Mouse (Mus musculus) CH12.LX (cell line): ENCODE measurements at regions not wholly inside any gene's neighbourhood (a gene's known extent, or its start where the extent isn't known, plus 50 kb on each side); places are given as distances from the start of the nearest gene placed in this dataset.

Experiments
- DNase-seq: peaks from one replicate; pipeline ENCODE4 v3.0.0-alpha.2; 2013; ENCODE audit errors: extremely low read depth
- H3K27ac ChIP-seq: 2 replicates; pipeline ENCODE4 v1.5.1; 2012; ENCODE audit warnings: low read depth, mild to moderate bottlenecking, control low read depth, moderate library complexity; ENCODE audit not compliant: insufficient read depth
- H3K27me3 ChIP-seq: replicated peaks from 2 replicates; pipeline ENCODE3; 2012; ENCODE audit warnings: inconsistent platforms
- H3K36me3 ChIP-seq, 2 experiments: replicated peaks in 1 of 2; 2 replicates each; pipeline versions ENCODE3 to v1.6.1; 2012; ENCODE audit warnings: inconsistent platforms in 1 of 2, low read length in 1 of 2, mild to moderate bottlenecking in 1 of 2, mixed read lengths in 1 of 2, moderate library complexity in 1 of 2; ENCODE audit not compliant: control insufficient read depth in 1 of 2, insufficient read depth in 1 of 2
- H3K4me1 ChIP-seq, 2 experiments: 2 replicates each; pipeline ENCODE4 v1.6.1; 2012; ENCODE audit warnings: inconsistent platforms in 1 of 2, moderate library complexity in 1 of 2; ENCODE audit not compliant: insufficient read depth in 2 of 2, control insufficient read depth in 1 of 2
- H3K4me2 ChIP-seq: 2 replicates; pipeline ENCODE4 v1.6.1; 2012; ENCODE audit warnings: low read depth, mild to moderate bottlenecking, control low read depth; ENCODE audit not compliant: poor library complexity, insufficient read depth, severe bottlenecking
- H3K4me3 ChIP-seq, 3 experiments: fragments of 150-350 bp in 1 of 3; sonication (generic) in 1 of 3; replicated peaks in 1 of 3; 2 replicates each; pipeline versions ENCODE3 to v1.5.1; 2011 to 2012; ENCODE audit warnings: low read depth in 2 of 3, low read length in 2 of 3, mild to moderate bottlenecking in 2 of 3, moderate library complexity in 2 of 3, control low read depth in 1 of 3, improper control_type of control experiment in 1 of 3, inconsistent platforms in 1 of 3, mixed read lengths in 1 of 3; ENCODE audit not compliant: poor library complexity in 1 of 3
- H3K79me2 ChIP-seq: replicated peaks from 2 replicates; pipeline ENCODE4 v1.6.1; 2012; ENCODE audit warnings: mild to moderate bottlenecking, moderate library complexity; ENCODE audit not compliant: control insufficient read depth, poor library complexity, insufficient read depth, severe bottlenecking; ENCODE audit errors: extremely low read depth
- H3K9ac ChIP-seq: 2 replicates; pipeline ENCODE4 v1.6.1; 2012; ENCODE audit warnings: low read depth, mild to moderate bottlenecking, control low read depth, moderate library complexity; ENCODE audit not compliant: insufficient read depth
- H3K9me3 ChIP-seq: replicated peaks from 2 replicates; pipeline ENCODE3; 2012; ENCODE audit warnings: low read length, inconsistent platforms, mixed read lengths
- BHLHE40 ChIP-seq: IDR thresholded peaks from 2 replicates; pipeline ENCODE4 v1.6.1; 2011; ENCODE audit warnings: mild to moderate bottlenecking, low read depth, low read length, improper control_type of control experiment
- CHD2 ChIP-seq: IDR thresholded peaks from 2 replicates; pipeline ENCODE4 v1.6.1; 2011; ENCODE audit warnings: low read length, improper control_type of control experiment
- CTCF ChIP-seq, 2 experiments: IDR thresholded peaks in 1 of 2; conservative IDR thresholded peaks in 1 of 2; 2 replicates each; pipeline ENCODE4 v1.5.1; 2011 to 2012; ENCODE audit warnings: low read depth in 2 of 2, low read length in 2 of 2, improper control_type of control experiment in 1 of 2, inconsistent platforms in 1 of 2, mild to moderate bottlenecking in 1 of 2, moderate library complexity in 1 of 2
- E2F4 ChIP-seq: IDR thresholded peaks from 2 replicates; pipeline ENCODE4 v1.6.1; 2011; ENCODE audit warnings: low read depth, low read length, improper control_type of control experiment; ENCODE audit not compliant: insufficient replicate concordance
- EP300 ChIP-seq: IDR thresholded peaks from 2 replicates; pipeline ENCODE4 v1.6.1; 2011; ENCODE audit warnings: low read length, improper control_type of control experiment
- ETS1 ChIP-seq: conservative IDR thresholded peaks from 2 replicates; pipeline ENCODE4 v1.6.1; 2012; ENCODE audit warnings: low read depth, mild to moderate bottlenecking, inconsistent platforms, low read length, improper control_type of control experiment, moderate library complexity
- HCFC1 ChIP-seq: IDR thresholded peaks from 2 replicates; pipeline ENCODE4 v1.6.1; 2012; ENCODE audit warnings: low read depth, mild to moderate bottlenecking, inconsistent platforms, low read length, improper control_type of control experiment
- IRF4 ChIP-seq: IDR thresholded peaks from 2 replicates; pipeline ENCODE4 v1.6.1; 2014; ENCODE audit warnings: low read depth, mild to moderate bottlenecking, inconsistent platforms, low read length, improper control_type of control experiment
- JUN ChIP-seq: IDR thresholded peaks from 2 replicates; pipeline ENCODE4 v1.6.1; 2011; ENCODE audit warnings: low read depth, mild to moderate bottlenecking, low read length, improper control_type of control experiment, moderate library complexity; ENCODE audit not compliant: insufficient read depth
- JUND ChIP-seq: conservative IDR thresholded peaks from 2 replicates; pipeline ENCODE4 v1.6.1; 2011; ENCODE audit warnings: low read depth, low read length, improper control_type of control experiment
- MAFK ChIP-seq: IDR thresholded peaks from 2 replicates; pipeline ENCODE4 v1.6.1; 2011; ENCODE audit warnings: low read length, improper control_type of control experiment; ENCODE audit not compliant: insufficient replicate concordance
- MAX ChIP-seq: IDR thresholded peaks from 2 replicates; pipeline ENCODE4 v1.6.1; 2011; ENCODE audit warnings: low read length, improper control_type of control experiment
- MAZ ChIP-seq: IDR thresholded peaks from 2 replicates; pipeline ENCODE4 v1.6.1; 2012; ENCODE audit warnings: low read depth, mild to moderate bottlenecking, inconsistent platforms, low read length, improper control_type of control experiment, moderate library complexity
- MEF2A ChIP-seq: IDR thresholded peaks from 2 replicates; pipeline ENCODE4 v1.6.1; 2014; ENCODE audit warnings: low read depth, mild to moderate bottlenecking, inconsistent platforms, low read length, improper control_type of control experiment, borderline replicate concordance
- MYC ChIP-seq: IDR thresholded peaks from 2 replicates; pipeline ENCODE4 v1.6.1; 2011; ENCODE audit warnings: low read depth, mild to moderate bottlenecking, improper control_type of control experiment, low read length
- PAX5 ChIP-seq: IDR thresholded peaks from 2 replicates; pipeline ENCODE4 v1.6.1; 2012; ENCODE audit warnings: low read length, inconsistent platforms, mixed read lengths
- POLR2A ChIP-seq: IDR thresholded peaks from 2 replicates; pipeline ENCODE4 v1.6.1; 2011; ENCODE audit warnings: low read depth, mild to moderate bottlenecking, improper control_type of control experiment, low read length
- RAD21 ChIP-seq: IDR thresholded peaks from 2 replicates; pipeline ENCODE4 v1.6.1; 2011; ENCODE audit warnings: low read depth, mild to moderate bottlenecking, low read length, improper control_type of control experiment, moderate library complexity
- RCOR1 ChIP-seq: conservative IDR thresholded peaks from 2 replicates; pipeline ENCODE4 v1.6.1; 2012; ENCODE audit warnings: low read depth, mild to moderate bottlenecking, inconsistent platforms, low read length, improper control_type of control experiment
- SIN3A ChIP-seq: IDR thresholded peaks from 2 replicates; pipeline ENCODE4 v1.6.1; 2012; ENCODE audit warnings: low read length, improper control_type of control experiment, inconsistent platforms
- SMC3 ChIP-seq: IDR thresholded peaks from 2 replicates; pipeline ENCODE4 v1.6.1; 2011; ENCODE audit warnings: low read depth, low read length, improper control_type of control experiment
- TCF12 ChIP-seq: IDR thresholded peaks from 2 replicates; pipeline ENCODE4 v1.6.1; 2014; ENCODE audit warnings: low read depth, mild to moderate bottlenecking, inconsistent platforms, low read length, improper control_type of control experiment
- UBTF ChIP-seq: IDR thresholded peaks from 2 replicates; pipeline ENCODE4 v1.6.1; 2012; ENCODE audit warnings: low read depth, mild to moderate bottlenecking, inconsistent platforms, low read length, improper control_type of control experiment, moderate library complexity
- USF1 ChIP-seq: IDR thresholded peaks from 2 replicates; pipeline ENCODE4 v1.6.1; 2014; ENCODE audit warnings: low read depth, mild to moderate bottlenecking, inconsistent platforms, low read length, improper control_type of control experiment
- dilution Hi-C: fragments of 300-500 bp; cut with MboI; formaldehyde crosslinking; loops from 2 replicates; pipeline ENCODE4 v1.14.3; 2020; ENCODE audit warnings: low sequenced_read_pairs; ENCODE audit not compliant: extremely low pct_unique_long_range_greater_than_20kb, extremely low pct_ligation_motif_present
- in situ Hi-C: fragments of 300-500 bp; cut with MboI; formaldehyde crosslinking; loops from 3 replicates; pipeline ENCODE4 v1.14.3; 2019; ENCODE audit warnings: low sequenced_read_pairs, low pct_ligation_motif_present, low pct_unique_long_range_greater_than_20kb, mixed read lengths

- no peak; the same call in 1 of the 2 replicates for TF ChIP-seq MAX
- TF ChIP-seq CTCF (conservative IDR thresholded peaks at IDR 0.05 in 1 of 2, IDR thresholded peaks at IDR 0.05 in 1 of 2; ENCODE audit: low read depth in 2 of 2, low read length in 2 of 2): no peak
- TF ChIP-seq UBTF: 0 out of 2 replicates have a peak, but pooled peaks have one; percentile 48
- 0 out of 2 replicates have a peak, but pooled peaks have one; percentile 61 for TF ChIP-seq MEF2A
- peak; percentile 33; the same call in 1 of the 2 replicates for TF ChIP-seq TCF12
- no peak for TF ChIP-seq HCFC1
- TF ChIP-seq PAX5: no peak
- no peak for TF ChIP-seq RAD21
- no peak for TF ChIP-seq E2F4
- no peak for TF ChIP-seq SIN3A
These were observed 311.0 kb downstream of the Otol1 start (continued) for GRCm38 (mm10) chr3:70318377-70318776.

GRCm38 (mm10) chr3:70319139-70319538 lies 311.7 kb downstream of the Otol1 start:
- H3K4me2 ChIP-seq: peak overlapping the region; percentile 50; the same call in 1 of the 2 replicates
- H3K27ac ChIP-seq: no peak overlapping the region
- peaks cover 11 to 62% of the 10 kb centered on the region in 2 experiments; a peak in 3 of 4 replicates for H3K4me1 ChIP-seq
- H3K36me3 ChIP-seq: no peaks in the 10 kb centered on the region
- H3K27me3 ChIP-seq: no peaks in the 10 kb centered on the region
- H3K9me3 ChIP-seq: no peaks in the 10 kb centered on the region
- H3K79me2 ChIP-seq: no peaks in the 10 kb centered on the region
- peak; percentile 99 for TF ChIP-seq MEF2A
- no peak for TF ChIP-seq E2F4
- TF ChIP-seq PAX5: no peak
- no peak for TF ChIP-seq SMC3
- TF ChIP-seq JUND: peak; percentile 92
- no peak for TF ChIP-seq MAZ
- no peak for TF ChIP-seq UBTF
- peak; percentile 97 for TF ChIP-seq EP300
- TF ChIP-seq TCF12: peak; percentile 93
- no peak for TF ChIP-seq USF1
- peak; percentile 100 for TF ChIP-seq ETS1
- peak; percentile 95 for TF ChIP-seq JUN
- TF ChIP-seq MAFK: peak; percentile 82
- TF ChIP-seq RCOR1: peak; percentile 65; the same call in 1 of the 2 replicates
- TF ChIP-seq MYC: peak; percentile 71; the same call in 1 of the 2 replicates
- peak; percentile 96 for TF ChIP-seq IRF4
- peak; percentile 91 for TF ChIP-seq BHLHE40
- no peak for TF ChIP-seq POLR2A
- TF ChIP-seq CHD2: 0 out of 2 replicates have a peak, but pooled peaks have one; percentile 46
- TF ChIP-seq SIN3A: peak; percentile 89
- TF ChIP-seq, all 38 proteins: peak for 13
- peak; percentile 90 for DNase-seq
- in situ Hi-C loops: no loop called here
- dilution Hi-C loops: no loop called here
- Histone ChIP-seq H3K4me3 (no peak overlapping the region), H3K9ac (no peak overlapping the region)
